Mouse (Mus musculus) yolk sac, embryonic 10.5 days (tissue): ENCODE data around the gene Slc2a1.

Experiments
- DNase-seq: peaks from one replicate; pipeline ENCODE4 v3.0.0-alpha.2; 2017; ENCODE audit warnings: low spot score

Gene Slc2a1

GRCm38 (mm10) chr4:119108495-119109408 is at the start of gene Slc2a1:
Gene Slc2a1 (plus strand): TSS chr4:119108711.
- peak; percentile 100 for DNase-seq

- DNase-seq = no peak
These were observed 41.7 kb upstream of the Slc2a1 start for GRCm38 (mm10) chr4:119066791-119067190.

- no peak for DNase-seq
These were observed 41.3 kb upstream of the Slc2a1 start for GRCm38 (mm10) chr4:119067204-119067603.

- no peak for DNase-seq
These were observed 39.6 kb upstream of the Slc2a1 start for GRCm38 (mm10) chr4:119068918-119069317.

- no peak for DNase-seq
These were observed 38.3 kb upstream of the Slc2a1 start for GRCm38 (mm10) chr4:119070181-119070580.

- no peak for DNase-seq
These were observed 37.4 kb upstream of the Slc2a1 start for GRCm38 (mm10) chr4:119070959-119071647.

GRCm38 (mm10) chr4:119071648-119072362 is 36.7 kb upstream of the Slc2a1 start:
- DNase-seq = no peak

GRCm38 (mm10) chr4:119072363-119072940 is 36.1 kb upstream of the Slc2a1 start:
- DNase-seq = no peak

GRCm38 (mm10) chr4:119072941-119073451 is 35.5 kb upstream of the Slc2a1 start:
- DNase-seq = no peak

- no peak for DNase-seq
These were observed 34.9 kb upstream of the Slc2a1 start for GRCm38 (mm10) chr4:119073626-119074025.

GRCm38 (mm10) chr4:119074596-119074995 is 33.9 kb upstream of the Slc2a1 start:
- no peak for DNase-seq

- DNase-seq = no peak
These were observed 33.2 kb upstream of the Slc2a1 start for GRCm38 (mm10) chr4:119075273-119075672.

- DNase-seq = no peak
These were observed 32.2 kb upstream of the Slc2a1 start for GRCm38 (mm10) chr4:119076336-119076735.

- no peak for DNase-seq
These were observed 31.3 kb upstream of the Slc2a1 start for GRCm38 (mm10) chr4:119077084-119077682.

GRCm38 (mm10) chr4:119079928-119080327 is 28.6 kb upstream of the Slc2a1 start:
- DNase-seq = no peak

GRCm38 (mm10) chr4:119082740-119083231 is 25.7 kb upstream of the Slc2a1 start:
- no peak for DNase-seq

- no peak for DNase-seq
These were observed 20.1 kb upstream of the Slc2a1 start for GRCm38 (mm10) chr4:119088424-119088823.

GRCm38 (mm10) chr4:119093890-119094289 is 14.6 kb upstream of the Slc2a1 start:
- no peak for DNase-seq

- peak; percentile 84 for DNase-seq
These were observed 13.5 kb upstream of the Slc2a1 start for GRCm38 (mm10) chr4:119094987-119095386.

GRCm38 (mm10) chr4:119096401-119096800 is 12.1 kb upstream of the Slc2a1 start:
- no peak for DNase-seq

GRCm38 (mm10) chr4:119097421-119097820 is 11.1 kb upstream of the Slc2a1 start:
- no peak for DNase-seq
